Mouse (Mus musculus): ENCODE results near the gene Spi1. TPM values are rescaled to one million over a fixed set of nuclear protein-coding genes. Genes with fewer than 3 reads are reported as not detected.
A peak's percentile ranks its signal among the peaks of the same experiment; 100 is the strongest.

Gene Spi1
- polyA plus RNA-seq, 1 experiment from 2014 or later: 1.7 TPM

- H3K9ac ChIP-seq (ENCODE audit: low read depth, low read length): no peak overlapping the region
- peaks cover 50% of the 10 kb centered on the region for H3K36me3 ChIP-seq (ENCODE audit: control insufficient read depth, insufficient read depth, low read length)
- no peak for ATAC-seq (replicated peaks; ENCODE audit: insufficient number of reproducible peaks, low FRiP score, low TSS enrichment)
- 54% methylated on average over 3 of the region's 3 CpGs for WGBS (ENCODE audit: insufficient replicate concordance)
- H3K27me3 ChIP-seq (ENCODE audit: control insufficient read depth, insufficient read depth, low read length): no peaks in the 10 kb centered on the region
- no peak overlapping the region for H3K4me3 ChIP-seq (ENCODE audit: low read depth, low read length)
- no peaks in the 10 kb centered on the region for H3K9me3 ChIP-seq (replicated peaks; ENCODE audit: control insufficient read depth, low read length)
- peaks cover 4% of the 10 kb centered on the region for H3K4me1 ChIP-seq (ENCODE audit: control insufficient read depth, insufficient read depth, low read length)
- H3K27ac ChIP-seq (ENCODE audit: low read depth, low read length): peak overlapping the region; percentile 43
- H3K4me2 ChIP-seq: no peak overlapping the region
These were observed 49.8 kb downstream of the Spi1 start for GRCm38 (mm10) chr2:91132035-91132434.

GRCm38 (mm10) chr2:91136513-91137412 lies 54.6 kb downstream of the Spi1 start:
- no peaks in the 10 kb centered on the region for H3K27me3 ChIP-seq (ENCODE audit: control insufficient read depth, insufficient read depth, low read length)
- peaks cover 4% of the 10 kb centered on the region for H3K4me1 ChIP-seq (ENCODE audit: control insufficient read depth, insufficient read depth, low read length)
- H3K36me3 ChIP-seq (ENCODE audit: control insufficient read depth, insufficient read depth, low read length): peaks cover 34% of the 10 kb centered on the region
- no peak overlapping the region for H3K4me3 ChIP-seq (ENCODE audit: low read depth, low read length)
- H3K9me3 ChIP-seq (replicated peaks; ENCODE audit: control insufficient read depth, low read length): no peaks in the 10 kb centered on the region
- ATAC-seq (replicated peaks; ENCODE audit: insufficient number of reproducible peaks, low FRiP score, low TSS enrichment): no peak
- no peak overlapping the region for H3K9ac ChIP-seq (ENCODE audit: low read depth, low read length)
- 77% methylated on average over 11 of the region's 11 CpGs for WGBS (ENCODE audit: insufficient replicate concordance)
- no peak overlapping the region for H3K27ac ChIP-seq (ENCODE audit: low read depth, low read length)
- H3K4me2 ChIP-seq: no peak overlapping the region

- no peak for ATAC-seq (replicated peaks; ENCODE audit: insufficient number of reproducible peaks, low FRiP score, low TSS enrichment)
- Histone ChIP-seq H3K9ac (ENCODE audit: low read depth, low read length) (no peak overlapping the region), H3K4me1 (ENCODE audit: control insufficient read depth, insufficient read depth, low read length) (peaks cover 3% of the 10 kb centered on the region), H3K4me3 (ENCODE audit: low read depth, low read length) (no peak overlapping the region), H3K27ac (ENCODE audit: low read depth, low read length) (peak overlapping the region; percentile 29; the same call in 1 of the 2 replicates), H3K4me2 (no peak overlapping the region), H3K27me3 (ENCODE audit: control insufficient read depth, insufficient read depth, low read length) (no peaks in the 10 kb centered on the region), H3K9me3 (replicated peaks; ENCODE audit: control insufficient read depth, low read length) (no peaks in the 10 kb centered on the region), H3K36me3 (ENCODE audit: control insufficient read depth, insufficient read depth, low read length) (peaks cover 28% of the 10 kb centered on the region)
- 74% methylated on average over 6 of the region's 6 CpGs for WGBS (ENCODE audit: insufficient replicate concordance)
These were observed 55.3 kb downstream of the Spi1 start for GRCm38 (mm10) chr2:91137481-91137880.

GRCm38 (mm10) chr2:91139311-91139710 lies 57.1 kb downstream of the Spi1 start:
- no peak overlapping the region for H3K9ac ChIP-seq (ENCODE audit: low read depth, low read length)
- H3K4me3 ChIP-seq (ENCODE audit: low read depth, low read length): no peak overlapping the region
- 48% methylated on average over 5 of the region's 5 CpGs for WGBS (ENCODE audit: insufficient replicate concordance)
- ATAC-seq (replicated peaks; ENCODE audit: insufficient number of reproducible peaks, low FRiP score, low TSS enrichment): no peak
- H3K4me1 ChIP-seq (ENCODE audit: control insufficient read depth, insufficient read depth, low read length): no peaks in the 10 kb centered on the region
- no peak overlapping the region for H3K4me2 ChIP-seq
- H3K27me3 ChIP-seq (ENCODE audit: control insufficient read depth, insufficient read depth, low read length): no peaks in the 10 kb centered on the region
- H3K36me3 ChIP-seq (ENCODE audit: control insufficient read depth, insufficient read depth, low read length): peaks cover 20% of the 10 kb centered on the region
- H3K9me3 ChIP-seq (replicated peaks; ENCODE audit: control insufficient read depth, low read length): no peaks in the 10 kb centered on the region
- H3K27ac ChIP-seq (ENCODE audit: low read depth, low read length): no peak overlapping the region

- Histone ChIP-seq H3K9me3 (replicated peaks; ENCODE audit: control insufficient read depth, low read length) (no peaks in the 10 kb centered on the region), H3K27ac (ENCODE audit: low read depth, low read length) (no peak overlapping the region), H3K4me3 (ENCODE audit: low read depth, low read length) (no peak overlapping the region), H3K9ac (ENCODE audit: low read depth, low read length) (no peak overlapping the region), H3K4me2 (no peak overlapping the region), H3K4me1 (ENCODE audit: control insufficient read depth, insufficient read depth, low read length) (no peaks in the 10 kb centered on the region), H3K36me3 (ENCODE audit: control insufficient read depth, insufficient read depth, low read length) (peaks cover 16% of the 10 kb centered on the region), H3K27me3 (ENCODE audit: control insufficient read depth, insufficient read depth, low read length) (no peaks in the 10 kb centered on the region)
- WGBS (ENCODE audit: insufficient replicate concordance): 84% methylated on average over 8 of the region's 8 CpGs
- ATAC-seq (replicated peaks; ENCODE audit: insufficient number of reproducible peaks, low FRiP score, low TSS enrichment): no peak
These were observed 57.6 kb downstream of the Spi1 start for GRCm38 (mm10) chr2:91139764-91140163.

GRCm38 (mm10) chr2:91142920-91143319 lies 60.7 kb downstream of the Spi1 start:
- Histone ChIP-seq H3K9ac (ENCODE audit: low read depth, low read length) (no peak overlapping the region), H3K4me1 (ENCODE audit: control insufficient read depth, insufficient read depth, low read length) (no peaks in the 10 kb centered on the region), H3K4me2 (no peak overlapping the region), H3K27ac (ENCODE audit: low read depth, low read length) (no peak overlapping the region), H3K4me3 (ENCODE audit: low read depth, low read length) (no peak overlapping the region), H3K9me3 (replicated peaks; ENCODE audit: control insufficient read depth, low read length) (no peaks in the 10 kb centered on the region), H3K36me3 (ENCODE audit: control insufficient read depth, insufficient read depth, low read length) (peaks cover 1% of the 10 kb centered on the region; the same call in 1 of the 2 replicates), H3K27me3 (ENCODE audit: control insufficient read depth, insufficient read depth, low read length) (no peaks in the 10 kb centered on the region)
- ATAC-seq (replicated peaks; ENCODE audit: insufficient number of reproducible peaks, low FRiP score, low TSS enrichment): no peak
- WGBS (ENCODE audit: insufficient replicate concordance): 80% methylated on average over 6 of the region's 6 CpGs

GRCm38 (mm10) chr2:91143401-91143800 lies 61.2 kb downstream of the Spi1 start:
- no peak overlapping the region for H3K9ac ChIP-seq (ENCODE audit: low read depth, low read length)
- no peaks in the 10 kb centered on the region for H3K27me3 ChIP-seq (ENCODE audit: control insufficient read depth, insufficient read depth, low read length)
- H3K36me3 ChIP-seq (ENCODE audit: control insufficient read depth, insufficient read depth, low read length): peaks cover 2% of the 10 kb centered on the region; the same call in 1 of the 2 replicates
- H3K4me3 ChIP-seq (ENCODE audit: low read depth, low read length): no peak overlapping the region
- no peak for ATAC-seq (replicated peaks; ENCODE audit: insufficient number of reproducible peaks, low FRiP score, low TSS enrichment)
- no peak overlapping the region for H3K4me2 ChIP-seq
- WGBS (ENCODE audit: insufficient replicate concordance): 94% methylated on average over 11 of the region's 11 CpGs
- H3K4me1 ChIP-seq (ENCODE audit: control insufficient read depth, insufficient read depth, low read length): no peaks in the 10 kb centered on the region
- no peaks in the 10 kb centered on the region for H3K9me3 ChIP-seq (replicated peaks; ENCODE audit: control insufficient read depth, low read length)
- H3K27ac ChIP-seq (ENCODE audit: low read depth, low read length): no peak overlapping the region

GRCm38 (mm10) chr2:91148101-91148500 lies 65.9 kb downstream of the Spi1 start:
- H3K27ac ChIP-seq (ENCODE audit: low read depth, low read length): no peak overlapping the region
- H3K9ac ChIP-seq (ENCODE audit: low read depth, low read length): no peak overlapping the region
- H3K4me2 ChIP-seq: no peak overlapping the region
- no peaks in the 10 kb centered on the region for H3K9me3 ChIP-seq (replicated peaks; ENCODE audit: control insufficient read depth, low read length)
- no peak overlapping the region for H3K4me3 ChIP-seq (ENCODE audit: low read depth, low read length)
- H3K4me1 ChIP-seq (ENCODE audit: control insufficient read depth, insufficient read depth, low read length): no peaks in the 10 kb centered on the region
- no peak for ATAC-seq (replicated peaks; ENCODE audit: insufficient number of reproducible peaks, low FRiP score, low TSS enrichment)
- H3K27me3 ChIP-seq (ENCODE audit: control insufficient read depth, insufficient read depth, low read length): no peaks in the 10 kb centered on the region
- 0 out of 2 replicates have a peak, but pooled peaks cover 2% of the 10 kb centered on the region for H3K36me3 ChIP-seq (ENCODE audit: control insufficient read depth, insufficient read depth, low read length)

- no peak for ATAC-seq (replicated peaks; ENCODE audit: insufficient number of reproducible peaks, low FRiP score, low TSS enrichment)
- 65% methylated on average over 1 of the region's 1 CpGs for WGBS (ENCODE audit: insufficient replicate concordance)
- H3K4me2 ChIP-seq: no peak overlapping the region
- H3K9me3 ChIP-seq (replicated peaks; ENCODE audit: control insufficient read depth, low read length): no peaks in the 10 kb centered on the region
- H3K36me3 ChIP-seq (ENCODE audit: control insufficient read depth, insufficient read depth, low read length): 0 out of 2 replicates have a peak, but pooled peaks cover 2% of the 10 kb centered on the region
- no peak overlapping the region for H3K9ac ChIP-seq (ENCODE audit: low read depth, low read length)
- H3K4me3 ChIP-seq (ENCODE audit: low read depth, low read length): no peak overlapping the region
- no peaks in the 10 kb centered on the region for H3K4me1 ChIP-seq (ENCODE audit: control insufficient read depth, insufficient read depth, low read length)
- no peak overlapping the region for H3K27ac ChIP-seq (ENCODE audit: low read depth, low read length)
- no peaks in the 10 kb centered on the region for H3K27me3 ChIP-seq (ENCODE audit: control insufficient read depth, insufficient read depth, low read length)
These were observed 69.1 kb downstream of the Spi1 start for GRCm38 (mm10) chr2:91151331-91151730.
